Mouse (Mus musculus): ENCODE results near the gene Gm6356. TPM values are rescaled to one million over a fixed set of nuclear protein-coding genes. Genes with fewer than 3 reads are reported as not detected.

The Gm6356 gene
- not detected in 2 replicates for polyA plus RNA-seq (2012; rRNA removed; ENCODE audit: low replicate concordance)

GRCm38 (mm10) chr14:6973718-6974117, at the start of gene Gm6356:
Gene Gm6356 (minus strand): TSS chr14:6973818.

Other genes starting within 250 kb of the Gm6356 start
- 0.07 and 0.34 TPM in 2 replicates for gene Gm3636, start 231.5 kb downstream of the Gm6356 start, polyA plus RNA-seq (2012; rRNA removed; ENCODE audit: low replicate concordance)
- gene Gm8362, start 199.4 kb downstream of the Gm6356 start, polyA plus RNA-seq (2012; rRNA removed; ENCODE audit: low replicate concordance), result not detected in 2 replicates
- not detected in 2 replicates for gene Gm3642, start 133.5 kb downstream of the Gm6356 start, polyA plus RNA-seq (2012; rRNA removed; ENCODE audit: low replicate concordance)
- gene Gm3667, start 83.9 kb downstream of the Gm6356 start, polyA plus RNA-seq (2012; rRNA removed; ENCODE audit: low replicate concordance), result not detected in 2 replicates
- gene Gm10406, start 53.6 kb upstream of the Gm6356 start, polyA plus RNA-seq (2012; rRNA removed; ENCODE audit: low replicate concordance), result not detected in 2 replicates
- not detected in 2 replicates for gene Gm3685, start 71.2 kb upstream of the Gm6356 start, polyA plus RNA-seq (2012; rRNA removed; ENCODE audit: low replicate concordance)
- not detected in 2 replicates for gene Gm3696, start 126.8 kb upstream of the Gm6356 start, polyA plus RNA-seq (2012; rRNA removed; ENCODE audit: low replicate concordance)
- gene Gm6676, start 151.6 kb upstream of the Gm6356 start, polyA plus RNA-seq (2012; rRNA removed; ENCODE audit: low replicate concordance), result not detected in 2 replicates
- gene Gm3512, start 200.7 kb upstream of the Gm6356 start, polyA plus RNA-seq (2012; rRNA removed; ENCODE audit: low replicate concordance), result not detected in 2 replicates
- gene Gm16434, start 220.7 kb upstream of the Gm6356 start, polyA plus RNA-seq (2012; rRNA removed; ENCODE audit: low replicate concordance), result not detected in 2 replicates

Data from duodenum, adult 2 months (tissue).